Mouse (Mus musculus) lung, adult 2 months (tissue): ENCODE measurements around the gene Pla2g7. TPM values are rescaled to one million over a fixed set of nuclear protein-coding genes. Genes with fewer than 3 reads are reported as not detected.

Experiments used
- DNase-seq: peaks from one replicate; pipeline ENCODE4 v3.0.0; 2022
- H3K4me1 ChIP-seq: fragments of 200-500 bp; 2 replicates; pipeline ENCODE4 v1.6.1; 2011; ENCODE audit warnings: low read length; ENCODE audit not compliant: control insufficient read depth, insufficient read depth
- H3K4me3 ChIP-seq: fragments of 200-500 bp; replicated peaks from 2 replicates; pipeline ENCODE3; 2011; ENCODE audit warnings: low read depth, mild to moderate bottlenecking, control low read depth, low read length; ENCODE audit errors: extremely low read depth
- CTCF ChIP-seq: fragments of 200-500 bp; IDR thresholded peaks from 2 replicates; pipeline ENCODE4 v1.5.1; 2011; ENCODE audit warnings: mild to moderate bottlenecking, low read length, control low read depth; ENCODE audit not compliant: insufficient read depth
- POLR2A ChIP-seq: fragments of 200-500 bp; IDR thresholded peaks from 2 replicates; pipeline ENCODE4 v1.6.1; 2011; ENCODE audit warnings: low read depth, mild to moderate bottlenecking, control low read depth, low read length, borderline replicate concordance; ENCODE audit errors: extremely low read depth
- WGBS: fragments of 180-500 bp; shearing (Covaris S2); methylation state at CpG from one replicate; pipeline ENCODE4 v1.1.7; 2018; 5-methylcytosine and 5-hydroxymethylcytosine counted together
- polyA plus RNA-seq: library from polyadenylated mRNA; depleted of rRNA; stranded (reverse); fragments of >200 nt; gene quantifications from 2 replicates; pipeline ENCODE4 v1.2.3, GENCODE M21; 2012

Pla2g7 gene
- polyA plus RNA-seq, 1 experiment: 9.7 TPM

DNA sequence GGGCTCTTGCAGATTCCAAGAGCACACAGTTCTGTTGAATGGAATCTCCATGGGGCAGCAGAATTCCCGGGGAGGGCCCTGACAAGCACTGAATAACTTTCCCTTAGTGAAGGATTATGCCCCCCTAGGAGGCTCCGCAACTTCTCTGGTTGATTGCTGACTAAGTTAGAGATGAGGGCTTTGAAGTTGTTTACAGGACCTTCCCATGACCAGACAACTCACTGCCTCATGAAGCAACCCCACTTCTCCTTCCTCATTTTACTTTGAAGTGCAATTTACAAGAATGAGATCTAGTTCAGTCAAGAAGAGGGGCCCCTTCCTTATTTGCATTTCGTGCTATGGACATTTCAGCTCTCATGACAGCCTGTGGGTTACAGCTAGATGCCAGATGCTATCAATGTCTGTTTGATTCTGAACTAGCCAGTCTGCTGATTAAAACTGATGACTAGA is 5.8 kb downstream of the Pla2g7 start:
- TF ChIP-seq POLR2A: no peak
- no peak for TF ChIP-seq CTCF
- 36% methylated on average over 3 of the region's 3 CpGs for WGBS
- DNase-seq: no peak
- no peak overlapping the region for H3K4me3 ChIP-seq
- H3K4me1 ChIP-seq: peaks cover 1% of the 10 kb centered on the region; the same call in 1 of the 2 replicates

DNA sequence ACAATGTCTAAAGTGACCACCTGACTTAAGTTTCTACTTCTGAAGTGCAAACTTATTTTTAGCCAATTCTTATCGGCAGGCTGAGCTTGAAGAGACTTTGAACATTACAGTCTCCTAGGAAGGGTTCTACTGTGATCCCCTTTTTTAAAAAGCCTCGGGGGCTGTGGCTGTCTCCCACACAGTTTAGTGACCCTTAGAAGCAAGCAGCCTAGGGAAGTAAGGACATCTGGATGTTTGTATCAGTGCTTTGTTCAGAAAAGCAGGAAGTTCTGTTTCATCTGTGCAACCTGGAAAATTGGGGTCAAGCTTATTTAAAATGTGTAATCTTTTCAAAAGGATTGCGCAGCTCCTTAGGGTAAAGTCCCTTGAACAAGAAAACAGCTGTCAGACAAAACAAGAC is 12.6 kb downstream of the Pla2g7 start:
- WGBS: 24% methylated on average over 3 of the region's 3 CpGs
- H3K4me3 ChIP-seq: no peak overlapping the region
- no peaks in the 10 kb centered on the region for H3K4me1 ChIP-seq
- no peak for DNase-seq
- no peak for TF ChIP-seq CTCF
- no peak for TF ChIP-seq POLR2A

DNA sequence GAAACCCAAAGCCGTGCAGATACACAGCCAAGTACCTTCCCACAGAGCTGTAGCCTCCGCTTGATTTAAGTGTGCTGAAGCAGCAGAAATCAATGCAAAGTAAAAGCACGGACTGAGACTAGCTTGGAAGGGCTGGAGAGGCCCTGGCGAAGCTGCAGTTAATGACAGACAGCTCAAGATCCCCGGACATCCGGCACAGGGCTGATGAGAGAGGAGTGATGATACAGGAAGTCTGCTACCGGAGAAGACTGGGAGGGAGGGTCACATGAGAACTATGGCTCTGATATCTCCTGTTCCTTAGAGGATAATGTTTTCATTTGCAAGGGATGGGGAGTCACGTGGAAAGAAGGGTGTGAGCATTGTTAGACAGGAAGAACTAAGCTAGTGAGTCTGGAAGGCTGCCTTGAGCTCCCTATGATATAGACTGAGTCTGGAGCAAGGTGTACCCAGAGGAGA is 13.1 kb downstream of the Pla2g7 start:
- Histone ChIP-seq H3K4me1 (no peaks in the 10 kb centered on the region), H3K4me3 (no peak overlapping the region)
- no peak for DNase-seq
- 26% methylated on average over 8 of the region's 8 CpGs for WGBS
- no peak for TF ChIP-seq POLR2A
- TF ChIP-seq CTCF: no peak

DNA sequence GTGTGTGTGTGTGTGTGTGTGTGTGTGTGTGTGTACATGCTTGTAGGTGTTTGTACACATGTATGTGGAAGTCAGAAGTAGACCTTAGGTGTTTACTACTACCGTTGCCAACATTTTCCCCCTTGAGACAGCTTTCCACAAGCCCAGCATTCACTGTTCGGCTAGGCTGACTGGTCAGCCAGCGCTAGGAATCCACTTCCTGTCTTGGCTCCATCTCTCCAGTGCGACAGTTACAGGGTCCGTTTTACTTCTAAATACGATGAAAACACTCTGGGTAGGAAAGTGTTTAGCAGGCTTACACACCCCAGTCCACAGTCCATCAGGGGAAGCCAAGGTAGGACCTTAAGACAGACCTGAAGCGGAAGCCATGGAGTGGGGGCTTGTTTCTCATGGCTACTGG is 16.9 kb downstream of the Pla2g7 start:
- H3K4me1 ChIP-seq: no peaks in the 10 kb centered on the region
- no peak overlapping the region for H3K4me3 ChIP-seq
- 47% methylated on average over 7 of the region's 7 CpGs for WGBS
- DNase-seq: no peak
- TF ChIP-seq POLR2A (no peak), CTCF (no peak)

DNA sequence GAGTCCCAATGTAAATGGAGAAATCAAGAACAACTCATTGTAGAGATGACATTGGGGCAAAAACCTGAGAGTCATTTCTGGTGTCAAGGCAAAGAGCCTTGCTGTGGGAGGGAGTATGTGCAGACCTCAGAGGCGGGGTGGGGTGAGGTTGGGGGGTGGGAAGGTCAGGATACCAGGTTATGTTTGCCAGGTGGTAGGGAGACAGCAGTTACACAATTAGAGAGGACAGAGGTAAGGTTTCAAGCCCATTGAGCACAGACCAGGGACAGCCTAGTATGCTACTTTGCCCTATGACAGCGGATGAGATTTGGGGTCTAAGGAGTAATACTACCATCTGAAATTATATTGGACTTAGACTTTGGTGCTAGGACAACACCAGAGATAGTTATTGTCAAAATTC is 19.4 kb downstream of the Pla2g7 start:
- no peak for TF ChIP-seq POLR2A
- TF ChIP-seq CTCF: no peak
- Histone ChIP-seq H3K4me1 (no peaks in the 10 kb centered on the region), H3K4me3 (no peak overlapping the region)
- no peak for DNase-seq
- 91% methylated on average over 2 of the region's 2 CpGs for WGBS

DNA sequence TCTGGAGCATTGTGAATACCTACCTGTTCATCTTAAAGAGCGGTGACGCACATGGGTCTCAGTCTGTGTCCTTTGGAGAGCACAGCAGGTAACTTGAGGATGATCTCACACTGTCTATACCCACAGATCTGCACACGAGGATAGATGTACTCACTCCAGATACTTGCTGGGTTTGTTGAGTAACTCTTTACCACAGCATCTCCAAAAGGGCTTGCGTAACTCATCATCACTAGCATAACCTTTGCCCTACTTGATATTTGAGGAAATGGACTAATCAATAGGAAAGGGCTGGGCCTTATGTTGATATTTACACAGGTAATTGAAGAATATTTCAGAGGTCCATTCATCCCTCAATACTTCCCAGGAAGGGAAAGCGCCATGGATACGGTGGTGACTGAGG is 21.9 kb downstream of the Pla2g7 start:
- WGBS: 88% methylated on average over 6 of the region's 6 CpGs
- no peak for DNase-seq
- TF ChIP-seq CTCF (no peak), POLR2A (no peak)
- Histone ChIP-seq H3K4me3 (no peak overlapping the region), H3K4me1 (no peaks in the 10 kb centered on the region)

DNA sequence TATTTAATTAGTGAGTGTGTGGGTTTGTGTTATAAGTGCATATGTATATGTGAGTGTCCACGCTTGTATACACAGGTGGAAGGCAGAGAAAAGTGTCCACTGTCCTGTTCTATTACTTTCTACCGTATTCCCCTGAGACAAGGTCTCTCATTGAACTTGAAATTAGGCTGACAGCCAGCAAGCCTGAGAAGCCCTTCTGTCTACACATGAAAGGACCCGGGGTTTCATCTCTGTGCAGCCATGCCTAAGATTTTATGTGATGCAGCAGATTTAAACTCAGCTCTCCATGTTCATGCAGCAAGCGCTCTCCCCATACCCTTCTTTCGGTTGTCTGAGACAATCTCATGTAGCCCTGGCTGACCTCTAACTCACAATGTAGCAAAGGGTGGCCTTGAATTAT is 22.6 kb downstream of the Pla2g7 start:
- Histone ChIP-seq H3K4me1 (no peaks in the 10 kb centered on the region), H3K4me3 (no peak overlapping the region)
- WGBS: 85% methylated on average over 5 of the region's 5 CpGs
- TF ChIP-seq CTCF (no peak), POLR2A (no peak)
- DNase-seq: no peak

DNA sequence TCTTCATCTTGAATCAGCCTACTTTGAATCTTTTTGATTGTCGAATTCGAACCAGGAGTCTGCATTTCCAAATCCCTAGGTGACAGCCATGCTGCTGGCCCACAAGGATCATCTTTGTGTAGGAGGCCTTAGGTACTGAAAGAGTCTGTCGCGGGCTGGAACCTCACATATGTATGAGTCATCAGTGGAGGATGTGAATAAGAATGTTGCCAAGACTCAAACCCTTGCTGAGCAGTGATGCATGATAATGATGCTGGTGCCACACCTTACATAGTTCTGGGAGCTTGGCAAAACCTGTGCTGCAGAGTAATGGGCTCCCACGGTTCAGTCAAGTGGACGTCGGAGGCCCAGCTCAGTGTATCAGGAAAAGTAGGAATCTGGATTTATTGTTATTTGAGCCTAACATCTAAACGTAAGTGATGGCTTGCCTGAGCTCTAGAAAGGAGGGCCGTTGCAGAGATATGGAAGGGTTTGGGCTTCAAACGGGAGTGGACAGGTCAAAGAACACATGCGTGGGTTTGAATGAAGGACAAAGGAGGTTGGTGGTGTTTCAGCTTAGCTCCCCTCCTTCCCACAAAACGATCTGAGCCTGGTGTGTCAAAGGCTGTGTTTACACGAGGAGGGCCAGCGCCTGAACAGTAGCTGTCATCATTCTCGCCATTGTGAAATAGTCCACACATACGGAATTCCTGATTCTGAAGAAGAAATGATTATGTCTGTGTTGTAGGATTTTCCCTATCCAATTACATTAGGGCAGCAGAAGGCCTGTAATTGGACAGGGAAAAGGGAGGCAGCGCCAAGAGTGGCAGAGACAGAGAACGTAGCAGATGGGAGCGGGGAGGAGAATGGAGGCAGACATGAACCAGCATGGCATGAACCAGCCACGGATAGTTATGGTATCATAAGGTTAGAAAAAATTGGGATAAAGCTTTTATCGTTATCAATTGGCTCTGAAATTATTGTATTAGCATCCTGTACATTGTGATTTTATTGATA is 24.7 kb downstream of the Pla2g7 start:
- H3K4me3 ChIP-seq: no peak overlapping the region
- DNase-seq: no peak
- TF ChIP-seq CTCF (no peak), POLR2A (no peak)
- no peaks in the 10 kb centered on the region for H3K4me1 ChIP-seq
- WGBS: 82% methylated on average over 21 of the region's 21 CpGs

DNA sequence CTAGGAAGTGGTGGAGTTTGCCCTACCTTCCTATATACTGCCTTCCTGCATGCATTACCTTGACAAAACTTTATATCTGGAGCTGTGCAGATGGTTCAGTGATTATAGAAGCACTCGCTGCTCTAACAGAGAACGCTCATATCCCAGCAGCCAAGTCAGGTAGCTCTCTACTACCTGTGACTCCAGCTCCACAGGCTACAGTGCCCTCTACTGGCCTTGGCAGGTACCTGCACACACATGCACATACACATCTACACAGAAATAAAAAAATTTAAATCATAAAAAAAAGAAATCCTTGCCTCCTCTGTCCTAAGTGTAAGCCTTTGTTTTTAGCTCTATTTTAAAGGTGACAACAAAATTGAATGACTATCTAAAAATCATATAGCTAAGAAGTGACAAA is 29.8 kb downstream of the Pla2g7 start:
- Histone ChIP-seq H3K4me1 (no peaks in the 10 kb centered on the region), H3K4me3 (no peak overlapping the region)
- WGBS: 96% methylated on average over 2 of the region's 2 CpGs
- DNase-seq: no peak
- TF ChIP-seq CTCF: 0 out of 2 replicates have a peak, but pooled peaks have one; percentile 6
- no peak for TF ChIP-seq POLR2A

DNA sequence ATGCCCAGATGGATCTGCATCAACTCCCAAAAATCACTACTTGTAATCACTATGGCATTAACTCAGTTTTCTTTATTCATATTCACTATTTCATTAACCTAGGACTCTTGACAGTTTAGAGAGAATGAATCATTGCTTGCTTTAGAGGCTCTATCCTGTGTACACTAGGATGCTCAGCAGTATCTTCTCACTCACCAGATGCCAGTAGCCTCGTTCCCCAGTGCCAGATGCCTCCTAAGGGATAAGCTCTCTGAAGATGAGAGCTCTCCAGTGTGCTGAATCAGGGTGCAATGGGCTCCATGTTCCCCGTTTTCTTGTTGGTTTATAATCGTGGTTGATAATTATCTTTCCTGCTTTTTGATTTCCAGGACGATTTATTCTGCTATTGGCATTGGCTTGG is 30.8 kb downstream of the Pla2g7 start:
- no peak for DNase-seq
- Histone ChIP-seq H3K4me1 (no peaks in the 10 kb centered on the region), H3K4me3 (no peak overlapping the region)
- TF ChIP-seq CTCF (no peak), POLR2A (no peak)
- 51% methylated on average over 4 of the region's 4 CpGs for WGBS
